Mouse (Mus musculus): ENCODE measurements around the gene Orm2. TPM values are rescaled to one million over a fixed set of nuclear protein-coding genes. Genes with fewer than 3 reads are reported as not detected.

The Orm2 gene
- polyA plus RNA-seq, 1 experiment from 2014 or later = not detected

- no peaks in the 10 kb centered on the region for H3K4me1 ChIP-seq (ENCODE audit: control insufficient read depth, insufficient read depth, low read length)
- no peak overlapping the region for H3K9ac ChIP-seq (ENCODE audit: low read depth, low read length)
- H3K27ac ChIP-seq (ENCODE audit: low read depth, low read length) = no peak overlapping the region
- WGBS (ENCODE audit: insufficient replicate concordance) = 87% methylated on average over 4 of the region's 4 CpGs
- peaks cover 5% of the 10 kb centered on the region for H3K36me3 ChIP-seq (ENCODE audit: control insufficient read depth, insufficient read depth, low read length)
- H3K27me3 ChIP-seq (ENCODE audit: control insufficient read depth, insufficient read depth, low read length) = no peaks in the 10 kb centered on the region
- H3K4me3 ChIP-seq (ENCODE audit: low read depth, low read length) = no peak overlapping the region
- no peaks in the 10 kb centered on the region for H3K9me3 ChIP-seq (replicated peaks; ENCODE audit: control insufficient read depth, low read length)
- no peak overlapping the region for H3K4me2 ChIP-seq
- ATAC-seq (replicated peaks; ENCODE audit: insufficient number of reproducible peaks, low FRiP score, low TSS enrichment) = no peak
These were observed 22.0 kb downstream of the Orm2 start for GRCm38 (mm10) chr4:63384262-63384661.

GRCm38 (mm10) chr4:63385253-63385652 is 23.0 kb downstream of the Orm2 start:
- Histone ChIP-seq H3K36me3 (ENCODE audit: control insufficient read depth, insufficient read depth, low read length) (peaks cover 4% of the 10 kb centered on the region), H3K27me3 (ENCODE audit: control insufficient read depth, insufficient read depth, low read length) (no peaks in the 10 kb centered on the region), H3K9me3 (replicated peaks; ENCODE audit: control insufficient read depth, low read length) (no peaks in the 10 kb centered on the region), H3K9ac (ENCODE audit: low read depth, low read length) (no peak overlapping the region), H3K4me2 (no peak overlapping the region), H3K4me1 (ENCODE audit: control insufficient read depth, insufficient read depth, low read length) (no peaks in the 10 kb centered on the region), H3K27ac (ENCODE audit: low read depth, low read length) (no peak overlapping the region), H3K4me3 (ENCODE audit: low read depth, low read length) (no peak overlapping the region)
- WGBS (ENCODE audit: insufficient replicate concordance) = 78% methylated on average over 3 of the region's 3 CpGs
- ATAC-seq (replicated peaks; ENCODE audit: insufficient number of reproducible peaks, low FRiP score, low TSS enrichment) = no peak

DNA sequence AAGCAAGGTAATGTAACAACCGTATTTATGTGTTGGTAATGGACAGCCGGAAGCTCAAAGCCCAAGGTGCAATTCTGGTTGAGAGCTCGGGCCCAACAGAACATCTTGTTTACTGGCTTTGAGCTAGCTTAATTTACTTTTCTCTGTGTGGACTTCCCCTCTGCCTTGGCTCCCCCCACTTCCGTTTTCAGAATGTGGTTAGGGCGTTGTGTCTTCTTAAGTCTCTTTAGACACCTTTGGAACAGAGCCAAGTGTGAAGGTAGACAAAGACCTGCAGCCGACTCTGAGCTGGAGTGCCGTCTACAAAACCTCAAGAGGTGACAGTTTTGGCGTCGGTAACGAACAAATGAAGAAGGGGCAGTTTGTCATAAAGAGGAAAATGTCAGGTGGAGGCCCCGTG is 23.5 kb downstream of the Orm2 start:
- Histone ChIP-seq H3K4me1 (ENCODE audit: control insufficient read depth, insufficient read depth, low read length) (no peaks in the 10 kb centered on the region), H3K27me3 (ENCODE audit: control insufficient read depth, insufficient read depth, low read length) (no peaks in the 10 kb centered on the region), H3K4me3 (ENCODE audit: low read depth, low read length) (no peak overlapping the region), H3K4me2 (no peak overlapping the region), H3K36me3 (ENCODE audit: control insufficient read depth, insufficient read depth, low read length) (peaks cover 2% of the 10 kb centered on the region; the same call in 1 of the 2 replicates), H3K27ac (ENCODE audit: low read depth, low read length) (no peak overlapping the region), H3K9me3 (replicated peaks; ENCODE audit: control insufficient read depth, low read length) (no peaks in the 10 kb centered on the region), H3K9ac (ENCODE audit: low read depth, low read length) (no peak overlapping the region)
- 83% methylated on average over 11 of the region's 11 CpGs for WGBS (ENCODE audit: insufficient replicate concordance)
- no peak for ATAC-seq (replicated peaks; ENCODE audit: insufficient number of reproducible peaks, low FRiP score, low TSS enrichment)

GRCm38 (mm10) chr4:63388029-63388428 is 25.8 kb downstream of the Orm2 start:
- ATAC-seq (replicated peaks; ENCODE audit: insufficient number of reproducible peaks, low FRiP score, low TSS enrichment) = no peak
- H3K4me1 ChIP-seq (ENCODE audit: control insufficient read depth, insufficient read depth, low read length) = peaks cover 6% of the 10 kb centered on the region
- no peaks in the 10 kb centered on the region for H3K27me3 ChIP-seq (ENCODE audit: control insufficient read depth, insufficient read depth, low read length)
- H3K36me3 ChIP-seq (ENCODE audit: control insufficient read depth, insufficient read depth, low read length) = no peaks in the 10 kb centered on the region; the same call in 1 of the 2 replicates
- WGBS (ENCODE audit: insufficient replicate concordance) = 70% methylated on average over 6 of the region's 6 CpGs
- no peaks in the 10 kb centered on the region for H3K9me3 ChIP-seq (replicated peaks; ENCODE audit: control insufficient read depth, low read length)
- H3K4me2 ChIP-seq = no peak overlapping the region
- H3K4me3 ChIP-seq (ENCODE audit: low read depth, low read length) = no peak overlapping the region
- H3K27ac ChIP-seq (ENCODE audit: low read depth, low read length) = no peak overlapping the region
- no peak overlapping the region for H3K9ac ChIP-seq (ENCODE audit: low read depth, low read length)

GRCm38 (mm10) chr4:63389121-63389886 is 27.1 kb downstream of the Orm2 start:
- Histone ChIP-seq H3K9ac (ENCODE audit: low read depth, low read length) (no peak overlapping the region), H3K4me3 (ENCODE audit: low read depth, low read length) (no peak overlapping the region), H3K4me2 (no peak overlapping the region), H3K9me3 (replicated peaks; ENCODE audit: control insufficient read depth, low read length) (no peaks in the 10 kb centered on the region), H3K4me1 (ENCODE audit: control insufficient read depth, insufficient read depth, low read length) (peaks cover 6% of the 10 kb centered on the region), H3K36me3 (ENCODE audit: control insufficient read depth, insufficient read depth, low read length) (no peaks in the 10 kb centered on the region; the same call in 1 of the 2 replicates), H3K27ac (ENCODE audit: low read depth, low read length) (no peak overlapping the region), H3K27me3 (ENCODE audit: control insufficient read depth, insufficient read depth, low read length) (no peaks in the 10 kb centered on the region)
- 44% methylated on average over 8 of the region's 8 CpGs for WGBS (ENCODE audit: insufficient replicate concordance)
- ATAC-seq (replicated peaks; ENCODE audit: insufficient number of reproducible peaks, low FRiP score, low TSS enrichment) = no peak

DNA sequence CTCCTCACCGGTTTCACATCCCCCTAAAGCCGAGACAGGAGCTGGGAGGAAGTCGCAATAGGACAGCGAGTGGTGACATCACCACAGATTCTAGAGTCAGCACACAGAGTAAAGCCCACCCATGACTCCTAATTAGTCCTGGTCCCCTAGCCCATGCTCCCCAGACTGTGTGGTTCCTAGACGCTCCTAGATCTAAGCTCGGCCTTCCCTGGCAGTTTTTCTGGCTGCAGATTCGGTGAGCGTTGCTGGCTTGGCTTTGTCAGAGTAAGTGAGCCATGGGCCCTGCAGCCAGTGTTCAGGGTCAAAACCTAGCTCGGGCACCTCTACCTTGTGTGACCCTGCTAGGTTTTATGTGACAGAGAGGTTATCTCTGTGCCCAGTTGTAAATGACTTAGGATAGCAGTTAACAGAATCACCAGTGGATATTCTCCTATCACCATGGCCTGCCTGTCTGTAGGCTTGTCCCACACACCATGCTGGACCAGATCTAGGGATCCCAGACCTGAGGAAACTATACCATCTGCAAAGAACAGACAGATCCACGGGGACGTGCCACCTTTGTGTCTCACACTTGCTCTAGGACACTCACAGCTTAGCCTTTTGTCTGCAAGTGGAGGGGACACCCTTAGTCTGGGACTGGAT is 27.8 kb downstream of the Orm2 start:
- Histone ChIP-seq H3K27ac (ENCODE audit: low read depth, low read length) (no peak overlapping the region), H3K36me3 (ENCODE audit: control insufficient read depth, insufficient read depth, low read length) (no peaks in the 10 kb centered on the region; the same call in 1 of the 2 replicates), H3K9ac (ENCODE audit: low read depth, low read length) (no peak overlapping the region), H3K4me3 (ENCODE audit: low read depth, low read length) (no peak overlapping the region), H3K4me1 (ENCODE audit: control insufficient read depth, insufficient read depth, low read length) (peaks cover 6% of the 10 kb centered on the region), H3K27me3 (ENCODE audit: control insufficient read depth, insufficient read depth, low read length) (no peaks in the 10 kb centered on the region), H3K4me2 (no peak overlapping the region), H3K9me3 (replicated peaks; ENCODE audit: control insufficient read depth, low read length) (no peaks in the 10 kb centered on the region)
- no peak for ATAC-seq (replicated peaks; ENCODE audit: insufficient number of reproducible peaks, low FRiP score, low TSS enrichment)
- WGBS (ENCODE audit: insufficient replicate concordance) = 59% methylated on average over 11 of the region's 11 CpGs

- H3K4me2 ChIP-seq = no peak overlapping the region
These were observed 29.1 kb downstream of the Orm2 start for GRCm38 (mm10) chr4:63391322-63391721.

DNA sequence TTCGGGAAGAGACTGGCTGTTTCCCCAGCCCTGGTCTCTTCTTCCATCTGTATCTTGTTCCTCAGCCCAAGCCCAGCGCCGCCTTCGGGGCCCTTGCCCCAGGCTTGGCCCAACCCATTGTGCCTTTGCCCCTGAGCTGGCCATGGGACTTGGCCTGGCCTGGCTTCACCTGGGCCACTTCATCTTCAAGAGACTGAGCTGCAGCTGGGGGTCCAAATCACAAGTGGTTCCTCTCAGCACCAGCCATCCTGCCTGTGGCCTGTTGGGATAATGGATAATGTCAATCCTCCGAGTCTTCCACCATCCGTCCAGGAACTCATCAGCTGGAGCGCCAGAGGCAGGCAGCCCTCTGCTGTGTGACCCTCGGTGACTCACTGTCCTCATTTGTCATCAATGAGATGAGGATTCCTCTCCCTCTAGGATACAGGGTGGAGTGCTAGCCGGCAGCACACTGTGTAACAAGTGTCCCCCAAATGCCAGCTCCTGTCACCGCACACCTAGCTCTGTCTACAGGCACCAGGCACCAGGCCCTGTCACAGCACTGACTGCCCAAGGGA is 35.8 kb downstream of the Orm2 start:
- ATAC-seq (replicated peaks; ENCODE audit: insufficient number of reproducible peaks, low FRiP score, low TSS enrichment) = no peak
- Histone ChIP-seq H3K27ac (ENCODE audit: low read depth, low read length) (no peak overlapping the region), H3K4me3 (ENCODE audit: low read depth, low read length) (no peak overlapping the region), H3K36me3 (ENCODE audit: control insufficient read depth, insufficient read depth, low read length) (no peaks in the 10 kb centered on the region; the same call in 1 of the 2 replicates), H3K4me1 (ENCODE audit: control insufficient read depth, insufficient read depth, low read length) (peaks cover 16% of the 10 kb centered on the region), H3K9ac (ENCODE audit: low read depth, low read length) (no peak overlapping the region), H3K27me3 (ENCODE audit: control insufficient read depth, insufficient read depth, low read length) (no peaks in the 10 kb centered on the region; the same call in 1 of the 2 replicates), H3K4me2 (no peak overlapping the region), H3K9me3 (replicated peaks; ENCODE audit: control insufficient read depth, low read length) (no peaks in the 10 kb centered on the region)
- 67% methylated on average over 10 of the region's 10 CpGs for WGBS (ENCODE audit: insufficient replicate concordance)

More at GRCm38 (mm10) chr4:63391322-63391721, 29.1 kb downstream of the Orm2 start:
- H3K4me1 ChIP-seq (ENCODE audit: control insufficient read depth, insufficient read depth, low read length) = peaks cover 6% of the 10 kb centered on the region
- no peak overlapping the region for H3K27ac ChIP-seq (ENCODE audit: low read depth, low read length)
- H3K9ac ChIP-seq (ENCODE audit: low read depth, low read length) = 0 out of 2 replicates have a peak overlapping the region, but pooled peaks have one; percentile 18
- H3K9me3 ChIP-seq (replicated peaks; ENCODE audit: control insufficient read depth, low read length) = no peaks in the 10 kb centered on the region
- no peaks in the 10 kb centered on the region; the same call in none of the 2 replicates for H3K36me3 ChIP-seq (ENCODE audit: control insufficient read depth, insufficient read depth, low read length)
- no peak overlapping the region for H3K4me3 ChIP-seq (ENCODE audit: low read depth, low read length)
- no peaks in the 10 kb centered on the region for H3K27me3 ChIP-seq (ENCODE audit: control insufficient read depth, insufficient read depth, low read length)
- WGBS (ENCODE audit: insufficient replicate concordance) = 63% methylated on average over 6 of the region's 6 CpGs
- ATAC-seq (replicated peaks; ENCODE audit: insufficient number of reproducible peaks, low FRiP score, low TSS enrichment) = no peak

Data from heart, embryonic 11.5 days (tissue).